Mouse (Mus musculus) kidney, adult 2 months (tissue): ENCODE data around the gene Cacna1c.

ENCODE experiments used
- CTCF ChIP-seq: fragments of 200-500 bp; conservative IDR thresholded peaks from 2 replicates; pipeline ENCODE4 v1.5.1; 2011; ENCODE audit warnings: low read depth, mild to moderate bottlenecking, control low read depth, low read length, moderate library complexity, mixed read lengths; ENCODE audit not compliant: insufficient read depth, insufficient read length
- POLR2A ChIP-seq: fragments of 200-500 bp; IDR thresholded peaks from one replicate; pipeline ENCODE4 v1.6.1; 2011; ENCODE audit warnings: low read depth, low read length, control low read depth

GRCm38 (mm10) chr6:118937536-118937935, 258.7 kb downstream of the Cacna1c start:
- TF ChIP-seq CTCF (no peak), POLR2A (no peak)
